Mouse (Mus musculus) testis, adult 10 weeks (tissue): ENCODE data around the gene Zfyve28. TPM values are rescaled to one million over a fixed set of nuclear protein-coding genes. Genes with fewer than 3 reads are reported as not detected.

Source experiments
- polyA plus RNA-seq: library from polyadenylated mRNA; stranded (reverse); fragments of 350-450 nt; fragmentation: Illumina TruSeq; extraction: RNeasy Lipid Tissue Mini Kit (QIAGEN cat#74804); gene quantifications from one replicate; pipeline ENCODE4 v1.2.3, GENCODE M21; 2014; ENCODE audit warnings: low read depth, low replicate concordance

Zfyve28 gene
- 0.25 TPM for polyA plus RNA-seq

GRCm38 (mm10) chr5:34288154-34288716 lies at the start of gene Zfyve28, which contains the start of gene Cfap99:
Gene Zfyve28, minus strand, starts transcription at chr5:34288449.
Gene Cfap99, plus strand, starts transcription at chr5:34288600.

GRCm38 (mm10) chr5:34336097-34336774 lies 48.0 kb upstream of the Zfyve28 start, which contains the start of gene Rnf4:
Gene Rnf4, plus strand, starts transcription at chr5:34336289.

GRCm38 (mm10) chr5:34187601-34188316 lies 100.5 kb downstream of the Zfyve28 start, which contains the start of gene Mxd4:
Gene Mxd4, minus strand, starts transcription at chr5:34187720.

GRCm38 (mm10) chr5:34168950-34169891 lies 119.0 kb downstream of the Zfyve28 start, which contains the start of the genes Poln and Haus3:
Gene Poln, minus strand, starts transcription at chr5:34169448.
Gene Haus3, minus strand, starts transcription at chr5:34169527.

Other genes with a start within 250 kb of the Zfyve28 start
- gene Poln, start 119.0 kb downstream of the Zfyve28 start, polyA plus RNA-seq: 38.5 TPM
- gene Haus3, start 118.9 kb downstream of the Zfyve28 start, polyA plus RNA-seq: 51.3 TPM
- gene Mxd4, start 100.7 kb downstream of the Zfyve28 start, polyA plus RNA-seq: 6.8 TPM
- gene Cfap99, start 151 bp upstream of the Zfyve28 start, polyA plus RNA-seq: 4.9 TPM
- gene Rnf4, start 47.8 kb upstream of the Zfyve28 start, polyA plus RNA-seq: 371 TPM
- gene Fam193a, start 81.5 kb upstream of the Zfyve28 start, polyA plus RNA-seq: 58.2 TPM
- gene Tnip2, start 225.5 kb upstream of the Zfyve28 start, polyA plus RNA-seq: 2.8 TPM
- gene Sh3bp2, start 237.4 kb upstream of the Zfyve28 start, polyA plus RNA-seq: 0.62 TPM